Mouse (Mus musculus) MN1 (cell line): ENCODE measurements around the gene Plekhf1.

Experiments
- DNase-seq: peaks from one replicate; pipeline ENCODE4 v3.0.0-alpha.2; 2016; ENCODE audit warnings: low spot score

Gene Plekhf1

GRCm38 (mm10) chr7:38227900-38228298 is at the start of gene Plekhf1:
Gene Plekhf1, minus strand, starts transcription at chr7:38228016.
- peak; percentile 83 for DNase-seq

GRCm38 (mm10) chr7:38272551-38272950 is 44.7 kb upstream of the Plekhf1 start:
- no peak for DNase-seq

GRCm38 (mm10) chr7:38271859-38272258 is 44.0 kb upstream of the Plekhf1 start:
- DNase-seq = no peak

GRCm38 (mm10) chr7:38271511-38271811 is 43.6 kb upstream of the Plekhf1 start:
- DNase-seq = no peak

- DNase-seq = peak; percentile 90
Measured at GRCm38 (mm10) chr7:38270703-38271510, 43.1 kb upstream of the Plekhf1 start, which contains the start of gene Pop4. Gene Pop4, minus strand, starts transcription at chr7:38271423.

- peak; percentile 49 for DNase-seq
Measured at GRCm38 (mm10) chr7:38267006-38267680, 39.3 kb upstream of the Plekhf1 start.

- no peak for DNase-seq
Measured at GRCm38 (mm10) chr7:38262406-38262805, 34.6 kb upstream of the Plekhf1 start.

GRCm38 (mm10) chr7:38259631-38260030 is 31.8 kb upstream of the Plekhf1 start:
- DNase-seq = no peak

GRCm38 (mm10) chr7:38253441-38253840 is 25.6 kb upstream of the Plekhf1 start:
- DNase-seq = no peak

GRCm38 (mm10) chr7:38251494-38252216 is 23.8 kb upstream of the Plekhf1 start:
- no peak for DNase-seq

- DNase-seq = no peak
Measured at GRCm38 (mm10) chr7:38242417-38242816, 14.6 kb upstream of the Plekhf1 start.

- DNase-seq = no peak
Measured at GRCm38 (mm10) chr7:38237140-38237539, 9.3 kb upstream of the Plekhf1 start.

GRCm38 (mm10) chr7:38236400-38237105 is 8.7 kb upstream of the Plekhf1 start:
- DNase-seq = no peak

GRCm38 (mm10) chr7:38230285-38230684 is 2.5 kb upstream of the Plekhf1 start:
- DNase-seq = no peak

- no peak for DNase-seq
Measured at GRCm38 (mm10) chr7:38228329-38228728, 513 bp upstream of the Plekhf1 start.

GRCm38 (mm10) chr7:38227181-38227899 is 476 bp downstream of the Plekhf1 start:
- peak; percentile 20 for DNase-seq

- no peak for DNase-seq
Measured at GRCm38 (mm10) chr7:38226226-38226625, 1.6 kb downstream of the Plekhf1 start.

GRCm38 (mm10) chr7:38224577-38225369 is 3.0 kb downstream of the Plekhf1 start:
- DNase-seq = no peak

GRCm38 (mm10) chr7:38220866-38221265 is 7.0 kb downstream of the Plekhf1 start:
- no peak for DNase-seq

GRCm38 (mm10) chr7:38219526-38219925 is 8.3 kb downstream of the Plekhf1 start:
- no peak for DNase-seq
